Mouse (Mus musculus) adrenal gland, postnatal 4 days (tissue): ENCODE data around the gene Trip13. TPM values are rescaled to one million over a fixed set of nuclear protein-coding genes. Genes with fewer than 3 reads are reported as not detected.

Experiments
- DNase-seq, 2 experiments: peaks; one replicate each; pipeline ENCODE4 v3.0.0; 2021 to 2022; ENCODE audit warnings: low spot score in 2 of 2, mixed read lengths in 2 of 2
- microRNA-seq: library from miRNA; unstranded; fragments of <30 nt; microRNA quantifications from one replicate; pipeline ENCODE4 v1.2.0, GENCODE M21; 2021
- total RNA-seq, 2 experiments: library from RNA; stranded (reverse); gene quantifications; 2 replicates each; pipeline ENCODE4 v1.2.3; 2021

The Trip13 gene
- total RNA-seq, 2 experiments from 2014 or later: 8.3 to 9.4 TPM

GRCm38 (mm10) chr13:73892493-73893178 lies 44.9 kb downstream of the Trip13 start:
- no peak for DNase-seq

GRCm38 (mm10) chr13:73887415-73887874 lies 50.1 kb downstream of the Trip13 start:
- DNase-seq: no peak

GRCm38 (mm10) chr13:73886601-73887000 lies 51.0 kb downstream of the Trip13 start:
- no peak for DNase-seq

GRCm38 (mm10) chr13:73886066-73886465 lies 51.5 kb downstream of the Trip13 start:
- DNase-seq: no peak

- no peak for DNase-seq
Observed at GRCm38 (mm10) chr13:73885656-73886055, 51.9 kb downstream of the Trip13 start.

- DNase-seq: no peak
Observed at GRCm38 (mm10) chr13:73881347-73881746, 56.2 kb downstream of the Trip13 start.

- DNase-seq: peak; percentile 21 to 36
Observed at GRCm38 (mm10) chr13:73879824-73880223, 57.8 kb downstream of the Trip13 start.

- no peak for DNase-seq
Observed at GRCm38 (mm10) chr13:73872159-73872558, 65.4 kb downstream of the Trip13 start.

Small RNA genes lying within 50 kb of the gene (microRNA-seq; reads per million reads assigned to microRNA genes)
- not detected for gene Gm25197

Other genes with a start within 250 kb of the Trip13 start
- 1 to 10 TPM in 1 of 2 experiments, under 1 TPM in 1; 0.37 to 2.9 TPM for gene Slc6a19, start 232.9 kb downstream of the Trip13 start, total RNA-seq
- gene Slc12a7, start 204.7 kb downstream of the Trip13 start, total RNA-seq: 10 to 100 TPM; 43.2 to 44.1 TPM
- gene Nkd2, start 90.2 kb downstream of the Trip13 start, total RNA-seq: 1 to 10 TPM; 5.0 to 5.6 TPM
- 10 to 100 TPM; 56.2 to 56.6 TPM for gene Brd9, start within 50 bp of the Trip13 start, total RNA-seq
- not detected for gene Zdhhc11, start 26.1 kb upstream of the Trip13 start, total RNA-seq
- 1 to 10 TPM; 3.1 to 4.3 TPM for gene Tppp, start 71.6 kb upstream of the Trip13 start, total RNA-seq
- 10 to 100 TPM in 1 of 2 experiments, 1 to 10 TPM in 1; 8.9 to 10.7 TPM for gene Cep72, start 124.5 kb upstream of the Trip13 start, total RNA-seq
- 1 to 10 TPM in 1 of 2 experiments, under 1 TPM in 1; 0.42 to 3.2 TPM for gene Slc9a3, start 183.7 kb upstream of the Trip13 start, total RNA-seq